Mouse (Mus musculus): Measurements from ENCODE around the gene Smcr8. TPM values are rescaled to one million over a fixed set of nuclear protein-coding genes. Genes with fewer than 3 reads are reported as not detected.

Gene Smcr8
- polyA plus RNA-seq, 1 experiment: 13.0 TPM

- DNase-seq (ENCODE audit: low read depth): no peak
- no peak for TF ChIP-seq CTCF (IDR thresholded peaks at IDR 0.05; ENCODE audit: borderline replicate concordance, extremely low read depth, insufficient read depth, insufficient read length)
- TF ChIP-seq POLR2A (IDR thresholded peaks at IDR 0.05; ENCODE audit: borderline replicate concordance, extremely low read depth, insufficient read depth, insufficient read length, poor library complexity, severe bottlenecking): no peak
Measured at GRCm38 (mm10) chr11:60761681-60762080, 15.6 kb upstream of the Smcr8 start.

DNA sequence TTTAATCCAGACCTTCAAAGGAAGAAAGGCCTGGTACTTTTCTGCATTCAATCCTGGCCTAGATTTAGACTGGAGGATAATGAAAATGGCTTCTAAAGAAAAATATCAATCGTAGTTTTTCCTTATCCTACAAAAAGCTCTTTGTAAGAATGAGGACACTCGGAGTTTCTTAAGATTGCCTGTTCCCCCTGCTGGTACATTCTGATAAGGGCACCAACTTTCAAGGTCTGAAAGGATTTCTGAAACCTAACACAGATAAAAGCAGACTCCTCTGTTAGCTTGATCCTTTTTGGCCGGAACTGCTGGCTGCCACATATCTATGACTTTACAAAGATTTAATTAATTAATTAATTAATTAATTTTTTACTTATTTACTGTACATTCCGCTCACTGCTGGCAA is 10.4 kb upstream of the Smcr8 start:
- peak; percentile 1 for DNase-seq (ENCODE audit: low read depth)
- TF ChIP-seq CTCF (IDR thresholded peaks at IDR 0.05; ENCODE audit: borderline replicate concordance, extremely low read depth, insufficient read depth, insufficient read length) (no peak), POLR2A (IDR thresholded peaks at IDR 0.05; ENCODE audit: borderline replicate concordance, extremely low read depth, insufficient read depth, insufficient read length, poor library complexity, severe bottlenecking) (no peak)

GRCm38 (mm10) chr11:60769322-60769721 is 8.0 kb upstream of the Smcr8 start:
- TF ChIP-seq CTCF (IDR thresholded peaks at IDR 0.05; ENCODE audit: borderline replicate concordance, extremely low read depth, insufficient read depth, insufficient read length) (no peak), POLR2A (IDR thresholded peaks at IDR 0.05; ENCODE audit: borderline replicate concordance, extremely low read depth, insufficient read depth, insufficient read length, poor library complexity, severe bottlenecking) (no peak)
- no peak for DNase-seq (ENCODE audit: low read depth)

DNA sequence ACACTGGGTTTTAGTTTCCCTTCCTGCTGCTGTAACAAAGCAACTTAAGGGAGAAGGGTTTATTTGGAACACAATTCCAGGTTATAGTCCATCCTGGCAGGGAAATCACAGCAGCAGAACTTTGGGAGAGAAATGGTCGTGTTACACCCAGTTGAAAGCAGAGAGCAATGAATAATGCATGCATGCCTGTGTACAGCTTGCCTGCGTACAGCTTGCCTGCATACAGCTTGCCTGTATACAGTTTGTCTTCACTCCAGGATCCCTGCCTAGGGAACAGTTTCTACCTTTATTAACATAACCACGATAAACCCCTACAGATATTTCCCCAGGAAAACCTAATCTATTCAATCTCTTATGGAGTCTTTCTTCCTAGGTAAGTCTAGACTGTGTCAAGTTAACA is 6.5 kb upstream of the Smcr8 start:
- no peak for TF ChIP-seq CTCF (IDR thresholded peaks at IDR 0.05; ENCODE audit: borderline replicate concordance, extremely low read depth, insufficient read depth, insufficient read length)
- no peak for TF ChIP-seq POLR2A (IDR thresholded peaks at IDR 0.05; ENCODE audit: borderline replicate concordance, extremely low read depth, insufficient read depth, insufficient read length, poor library complexity, severe bottlenecking)
- DNase-seq (ENCODE audit: low read depth): no peak

DNA sequence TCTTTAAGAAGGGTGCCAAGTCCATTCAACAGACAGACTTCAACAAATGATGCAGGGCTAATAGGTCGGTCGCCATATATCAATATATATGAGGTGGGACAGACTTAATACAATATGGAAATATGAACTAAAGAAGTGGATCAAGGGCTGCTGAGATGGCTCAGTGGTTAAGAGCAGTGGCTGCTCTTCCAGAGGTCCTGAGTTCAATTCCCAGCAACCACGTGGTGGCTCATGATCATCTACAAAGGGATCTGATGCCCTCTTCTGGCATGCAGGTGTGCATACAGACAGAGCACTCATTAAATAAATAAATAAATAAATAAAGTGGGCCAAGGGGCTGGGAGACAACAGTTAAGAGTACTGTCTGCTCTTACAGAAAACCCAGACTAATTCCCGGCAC is 5.2 kb upstream of the Smcr8 start:
- no peak for TF ChIP-seq POLR2A (IDR thresholded peaks at IDR 0.05; ENCODE audit: borderline replicate concordance, extremely low read depth, insufficient read depth, insufficient read length, poor library complexity, severe bottlenecking)
- no peak for TF ChIP-seq CTCF (IDR thresholded peaks at IDR 0.05; ENCODE audit: borderline replicate concordance, extremely low read depth, insufficient read depth, insufficient read length)

GRCm38 (mm10) chr11:60774158-60774689 is 3.1 kb upstream of the Smcr8 start:
- TF ChIP-seq CTCF (IDR thresholded peaks at IDR 0.05; ENCODE audit: borderline replicate concordance, extremely low read depth, insufficient read depth, insufficient read length): no peak
- no peak for TF ChIP-seq POLR2A (IDR thresholded peaks at IDR 0.05; ENCODE audit: borderline replicate concordance, extremely low read depth, insufficient read depth, insufficient read length, poor library complexity, severe bottlenecking)
- no peak for DNase-seq (ENCODE audit: low read depth)

More for the DNA sequence above, 5.2 kb upstream of the Smcr8 start:
- DNase-seq (ENCODE audit: low read depth): no peak

- TF ChIP-seq POLR2A (IDR thresholded peaks at IDR 0.05; ENCODE audit: borderline replicate concordance, extremely low read depth, insufficient read depth, insufficient read length, poor library complexity, severe bottlenecking): no peak
- TF ChIP-seq CTCF (IDR thresholded peaks at IDR 0.05; ENCODE audit: borderline replicate concordance, extremely low read depth, insufficient read depth, insufficient read length): no peak
- no peak for DNase-seq (ENCODE audit: low read depth)
Measured at GRCm38 (mm10) chr11:60774841-60775240, 2.5 kb upstream of the Smcr8 start.

- no peak for TF ChIP-seq POLR2A (IDR thresholded peaks at IDR 0.05; ENCODE audit: borderline replicate concordance, extremely low read depth, insufficient read depth, insufficient read length, poor library complexity, severe bottlenecking)
- DNase-seq (ENCODE audit: low read depth): no peak
Measured at GRCm38 (mm10) chr11:60775578-60775977, 1.7 kb upstream of the Smcr8 start.

GRCm38 (mm10) chr11:60776107-60776828 is 1.1 kb upstream of the Smcr8 start:
- TF ChIP-seq POLR2A (IDR thresholded peaks at IDR 0.05; ENCODE audit: borderline replicate concordance, extremely low read depth, insufficient read depth, insufficient read length, poor library complexity, severe bottlenecking) (no peak), CTCF (IDR thresholded peaks at IDR 0.05; ENCODE audit: borderline replicate concordance, extremely low read depth, insufficient read depth, insufficient read length) (no peak)
- DNase-seq (ENCODE audit: low read depth): no peak

- no peak for DNase-seq (ENCODE audit: low read depth)
- TF ChIP-seq CTCF (IDR thresholded peaks at IDR 0.05; ENCODE audit: borderline replicate concordance, extremely low read depth, insufficient read depth, insufficient read length) (no peak), POLR2A (IDR thresholded peaks at IDR 0.05; ENCODE audit: borderline replicate concordance, extremely low read depth, insufficient read depth, insufficient read length, poor library complexity, severe bottlenecking) (no peak)
Measured at GRCm38 (mm10) chr11:60777801-60778370, 562 bp downstream of the Smcr8 start.

GRCm38 (mm10) chr11:60779673-60780189 is 2.4 kb downstream of the Smcr8 start:
- TF ChIP-seq CTCF (IDR thresholded peaks at IDR 0.05; ENCODE audit: borderline replicate concordance, extremely low read depth, insufficient read depth, insufficient read length) (no peak), POLR2A (IDR thresholded peaks at IDR 0.05; ENCODE audit: borderline replicate concordance, extremely low read depth, insufficient read depth, insufficient read length, poor library complexity, severe bottlenecking) (no peak)
- no peak for DNase-seq (ENCODE audit: low read depth)

Measured in brain, embryonic 14.5 days (tissue).